Mouse (Mus musculus): Measurements from ENCODE around the gene Bbs9. TPM values are rescaled to one million over a fixed set of nuclear protein-coding genes. Genes with fewer than 3 reads are reported as not detected.

Bbs9 gene
- polyA plus RNA-seq, 1 experiment = 15.3 TPM

DNA sequence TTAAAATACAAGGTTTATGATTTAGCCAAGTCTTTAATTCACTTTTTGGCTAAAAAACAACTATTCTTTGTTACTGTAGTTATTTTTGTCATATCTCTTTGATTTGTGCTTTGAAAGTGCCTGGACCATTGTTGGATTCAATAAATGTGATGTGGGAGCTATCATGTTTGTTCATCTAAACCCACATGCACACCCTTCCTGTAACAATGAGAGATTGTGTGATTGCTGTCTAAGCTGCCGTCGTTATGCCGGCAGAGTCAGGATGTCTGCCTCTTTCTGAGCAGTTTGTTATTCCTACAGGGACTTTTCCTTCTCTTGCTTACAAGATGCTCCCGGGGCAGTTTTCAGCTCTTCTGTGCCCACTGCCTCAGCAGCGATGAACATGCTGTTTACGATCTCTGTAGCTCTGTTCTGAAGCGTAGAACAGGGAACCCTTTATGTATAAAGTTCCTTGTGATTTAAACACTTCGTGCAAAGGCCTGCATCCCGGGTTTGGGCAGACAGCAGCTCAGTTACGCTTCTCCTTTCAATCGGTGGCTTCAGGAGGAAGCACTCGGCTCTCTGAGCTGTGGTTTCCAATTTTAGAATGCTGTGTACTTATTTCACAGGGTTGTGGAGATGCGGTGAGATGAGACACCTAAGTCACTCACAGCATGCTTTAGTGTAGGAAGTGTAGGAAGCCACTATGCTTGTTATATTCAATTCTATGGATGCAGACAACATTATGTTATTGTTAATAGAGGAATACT, 165.3 kb downstream of the Bbs9 start:
- Histone ChIP-seq H3K4me1 (ENCODE audit: control insufficient read depth, insufficient read depth, low read length) (peaks cover 2% of the 10 kb centered on the region; the same call in 1 of the 2 replicates), H3K4me3 (replicated peaks; ENCODE audit: extremely low read depth, low read depth, low read length) (no peak overlapping the region)
- no peak for TF ChIP-seq CTCF (IDR thresholded peaks at IDR 0.05; ENCODE audit: insufficient read depth, low read length)
- TF ChIP-seq POLR2A (IDR thresholded peaks at IDR 0.05; ENCODE audit: borderline replicate concordance, extremely low read depth, low read depth, low read length) = no peak
- 29% methylated on average over 13 of the region's 13 CpGs for WGBS
- DNase-seq = no peak

DNA sequence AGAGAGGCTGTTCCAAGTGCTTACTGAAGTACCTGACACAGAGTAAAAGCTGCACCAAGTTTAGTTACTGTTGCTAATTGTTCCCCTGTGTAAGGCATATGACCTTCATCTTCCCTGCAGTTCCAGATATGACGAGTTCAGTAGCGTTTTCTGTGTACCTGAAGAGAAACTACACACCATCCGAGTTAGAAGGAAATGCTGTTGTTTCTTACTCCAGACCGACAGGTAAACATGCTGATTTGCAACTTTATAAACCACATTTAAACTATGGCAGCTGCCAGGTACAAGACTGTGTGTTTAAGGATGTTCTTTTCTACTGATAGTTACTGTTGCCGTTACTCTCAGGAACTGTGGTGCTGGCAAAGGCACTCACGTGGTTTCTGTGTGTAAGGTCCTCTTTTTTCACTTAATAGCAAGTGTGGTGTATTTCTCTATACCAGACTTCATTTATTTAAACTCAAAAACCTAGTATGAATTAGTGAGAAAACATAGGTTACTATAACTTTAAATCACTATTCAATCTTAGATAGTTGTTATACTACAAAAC, 170.4 kb downstream of the Bbs9 start:
- WGBS = 79% methylated on average over 6 of the region's 6 CpGs
- no peak for TF ChIP-seq CTCF (IDR thresholded peaks at IDR 0.05; ENCODE audit: insufficient read depth, low read length)
- no peak for TF ChIP-seq POLR2A (IDR thresholded peaks at IDR 0.05; ENCODE audit: borderline replicate concordance, extremely low read depth, low read depth, low read length)
- DNase-seq = no peak
- peaks cover 2% of the 10 kb centered on the region; the same call in 1 of the 2 replicates for H3K4me1 ChIP-seq (ENCODE audit: control insufficient read depth, insufficient read depth, low read length)
- no peak overlapping the region for H3K4me3 ChIP-seq (replicated peaks; ENCODE audit: extremely low read depth, low read depth, low read length)

DNA sequence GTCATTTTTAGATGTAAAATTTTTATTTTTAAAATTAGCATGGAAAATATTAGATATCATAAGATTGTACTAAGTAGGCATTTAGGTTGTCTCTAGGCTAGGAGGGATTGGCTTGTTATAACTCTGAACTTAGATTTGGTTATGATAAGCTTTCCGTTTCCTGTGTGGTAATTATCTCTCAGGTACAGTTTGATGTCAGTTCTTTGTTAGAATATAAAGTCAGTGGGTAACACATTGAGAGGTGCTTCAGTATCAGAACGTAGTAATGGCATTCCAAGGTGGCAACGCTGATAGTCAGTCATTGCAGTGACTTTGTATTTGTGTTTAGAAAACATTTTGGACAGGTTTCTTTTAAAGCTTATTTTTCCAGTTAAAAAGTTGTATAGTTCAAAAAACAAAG, 170.9 kb downstream of the Bbs9 start:
- no peak for TF ChIP-seq POLR2A (IDR thresholded peaks at IDR 0.05; ENCODE audit: borderline replicate concordance, extremely low read depth, low read depth, low read length)
- TF ChIP-seq CTCF (IDR thresholded peaks at IDR 0.05; ENCODE audit: insufficient read depth, low read length) = no peak

DNA sequence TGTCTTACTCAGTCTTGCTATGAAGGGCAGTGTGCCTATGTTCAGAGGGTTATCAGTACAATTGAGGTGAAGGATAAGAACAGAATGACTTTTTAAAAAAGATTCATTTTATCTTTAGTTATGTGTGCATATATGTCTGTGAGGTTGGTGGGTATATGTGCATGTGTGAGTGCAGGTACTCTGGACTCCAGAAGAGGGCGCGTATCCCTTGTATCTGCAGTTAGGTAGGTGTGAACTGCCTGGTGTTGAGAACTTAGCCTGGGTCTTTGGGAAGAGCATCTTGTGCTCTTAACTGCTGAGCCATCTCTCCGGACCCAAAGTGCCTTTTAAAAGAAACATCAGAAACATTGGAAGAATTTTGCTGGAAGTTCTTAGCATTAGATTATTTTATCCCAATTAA, 172.6 kb downstream of the Bbs9 start:
- Histone ChIP-seq H3K4me1 (ENCODE audit: control insufficient read depth, insufficient read depth, low read length) (no peaks in the 10 kb centered on the region), H3K4me3 (replicated peaks; ENCODE audit: extremely low read depth, low read depth, low read length) (no peak overlapping the region)
- TF ChIP-seq POLR2A (IDR thresholded peaks at IDR 0.05; ENCODE audit: borderline replicate concordance, extremely low read depth, low read depth, low read length) (no peak), CTCF (IDR thresholded peaks at IDR 0.05; ENCODE audit: insufficient read depth, low read length) (no peak)
- WGBS = 97% methylated on average over 3 of the region's 3 CpGs
- no peak for DNase-seq

More for the DNA sequence above, 170.9 kb downstream of the Bbs9 start:
- no peak for DNase-seq
- WGBS = 84% methylated on average over 3 of the region's 3 CpGs
- Histone ChIP-seq H3K4me1 (ENCODE audit: control insufficient read depth, insufficient read depth, low read length) (no peaks in the 10 kb centered on the region; the same call in 1 of the 2 replicates), H3K4me3 (replicated peaks; ENCODE audit: extremely low read depth, low read depth, low read length) (no peak overlapping the region)

DNA sequence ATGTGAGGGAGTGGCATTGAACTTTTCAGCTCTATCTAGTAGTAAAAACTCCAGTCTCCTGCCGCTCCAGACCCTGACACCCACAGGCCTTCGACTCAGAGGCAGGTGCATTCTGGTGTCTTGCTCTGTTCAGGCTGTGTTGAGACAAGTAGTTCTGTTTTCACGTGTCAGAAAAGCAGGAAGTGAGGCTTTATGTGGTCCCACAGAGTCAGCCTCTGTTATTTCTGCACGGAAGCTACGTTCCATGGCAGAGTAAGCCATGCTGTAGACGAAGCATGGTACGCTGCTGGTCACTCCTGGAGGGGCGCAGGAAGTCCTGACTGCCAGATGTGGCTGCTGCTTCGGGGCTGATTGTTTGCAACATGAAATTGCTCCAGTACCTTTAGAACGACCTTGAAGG, 174.1 kb downstream of the Bbs9 start:
- DNase-seq = no peak
- H3K4me1 ChIP-seq (ENCODE audit: control insufficient read depth, insufficient read depth, low read length) = no peaks in the 10 kb centered on the region
- no peak overlapping the region for H3K4me3 ChIP-seq (replicated peaks; ENCODE audit: extremely low read depth, low read depth, low read length)
- 71% methylated on average over 10 of the region's 10 CpGs for WGBS
- TF ChIP-seq CTCF (IDR thresholded peaks at IDR 0.05; ENCODE audit: insufficient read depth, low read length) (no peak), POLR2A (IDR thresholded peaks at IDR 0.05; ENCODE audit: borderline replicate concordance, extremely low read depth, low read depth, low read length) (no peak)

DNA sequence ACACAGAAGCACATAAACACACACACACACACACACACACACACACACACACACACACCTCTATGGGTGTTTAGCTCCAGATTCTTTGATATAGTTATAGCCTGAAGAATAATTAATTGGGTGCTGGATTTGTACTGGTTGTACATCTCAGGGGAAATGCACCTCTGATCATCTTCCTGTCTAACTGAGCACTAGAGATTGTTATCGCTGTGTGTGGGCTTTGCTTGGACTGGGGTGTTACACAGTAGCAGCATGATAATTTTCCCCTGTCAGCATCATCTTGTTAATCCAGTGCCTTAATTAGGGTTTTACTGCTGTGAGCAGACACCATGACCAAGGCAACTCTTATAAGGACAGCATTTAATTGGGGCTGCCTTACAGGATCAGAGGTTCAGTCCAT, 175.3 kb downstream of the Bbs9 start:
- no peak overlapping the region for H3K4me3 ChIP-seq (replicated peaks; ENCODE audit: extremely low read depth, low read depth, low read length)
- no peak for DNase-seq
- 86% methylated on average over 1 of the region's 1 CpGs for WGBS
- no peak for TF ChIP-seq CTCF (IDR thresholded peaks at IDR 0.05; ENCODE audit: insufficient read depth, low read length)
- TF ChIP-seq POLR2A (IDR thresholded peaks at IDR 0.05; ENCODE audit: borderline replicate concordance, extremely low read depth, low read depth, low read length) = no peak
- no peaks in the 10 kb centered on the region for H3K4me1 ChIP-seq (ENCODE audit: control insufficient read depth, insufficient read depth, low read length)

DNA sequence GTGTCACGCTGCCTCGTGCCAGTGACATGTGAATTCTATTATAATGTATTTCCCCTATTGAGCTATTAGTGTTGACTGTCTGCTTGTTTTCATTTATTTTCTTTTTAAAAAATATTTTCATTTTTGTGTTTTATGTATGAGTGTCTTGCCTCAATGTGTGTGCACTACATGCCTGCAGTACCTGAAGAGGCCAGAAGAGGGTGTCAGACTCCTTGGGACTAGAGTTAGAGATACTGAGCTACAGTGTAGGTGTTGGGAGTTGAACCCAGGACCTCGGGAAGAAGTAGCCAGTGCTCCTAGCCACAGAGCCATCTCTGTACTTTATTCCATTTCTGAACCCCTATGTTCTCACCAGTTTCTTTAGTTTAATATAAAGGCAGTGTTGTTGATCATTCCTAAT, 176.1 kb downstream of the Bbs9 start:
- Histone ChIP-seq H3K4me3 (replicated peaks; ENCODE audit: extremely low read depth, low read depth, low read length) (no peak overlapping the region), H3K4me1 (ENCODE audit: control insufficient read depth, insufficient read depth, low read length) (no peaks in the 10 kb centered on the region)
- DNase-seq = no peak
- TF ChIP-seq CTCF (IDR thresholded peaks at IDR 0.05; ENCODE audit: insufficient read depth, low read length) (no peak), POLR2A (IDR thresholded peaks at IDR 0.05; ENCODE audit: borderline replicate concordance, extremely low read depth, low read depth, low read length) (no peak)
- WGBS = 95% methylated on average over 3 of the region's 3 CpGs

DNA sequence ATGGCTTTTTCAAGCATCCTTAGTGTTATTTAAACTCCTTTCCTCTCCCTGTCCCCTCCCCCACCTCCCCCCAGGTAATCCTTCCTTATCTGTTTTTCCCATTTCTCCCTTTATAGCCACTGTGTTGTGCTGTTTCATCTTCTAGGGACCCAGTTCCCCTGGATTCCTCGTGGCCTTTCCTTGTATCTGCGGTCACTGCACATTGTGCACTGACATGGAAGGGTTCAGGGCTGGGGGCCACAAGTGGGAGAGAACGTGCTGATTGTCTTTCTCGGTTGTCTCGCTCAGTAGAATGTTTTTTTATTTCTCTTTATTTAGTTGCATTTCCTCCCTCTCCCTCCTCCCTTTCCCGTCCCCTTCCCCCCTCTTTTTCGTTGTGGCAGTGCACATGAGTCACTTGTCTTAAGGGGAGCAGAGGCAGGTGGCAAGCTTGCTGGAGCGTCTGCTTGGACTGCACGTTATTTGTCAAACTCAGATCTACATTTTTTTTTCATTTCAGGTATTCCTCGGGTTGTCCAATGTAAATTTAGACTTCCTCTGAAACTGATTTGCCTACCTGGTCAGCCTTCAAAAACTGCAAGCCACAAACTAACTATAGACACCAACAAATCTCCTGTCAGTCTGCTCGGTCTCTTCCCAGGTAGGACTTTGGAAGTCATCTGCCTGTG, 179.3 kb downstream of the Bbs9 start:
- no peak for TF ChIP-seq POLR2A (IDR thresholded peaks at IDR 0.05; ENCODE audit: borderline replicate concordance, extremely low read depth, low read depth, low read length)
- Histone ChIP-seq H3K4me3 (replicated peaks; ENCODE audit: extremely low read depth, low read depth, low read length) (no peak overlapping the region), H3K4me1 (ENCODE audit: control insufficient read depth, insufficient read depth, low read length) (no peaks in the 10 kb centered on the region)
- 69% methylated on average over 11 of the region's 11 CpGs for WGBS
- DNase-seq = no peak

DNA sequence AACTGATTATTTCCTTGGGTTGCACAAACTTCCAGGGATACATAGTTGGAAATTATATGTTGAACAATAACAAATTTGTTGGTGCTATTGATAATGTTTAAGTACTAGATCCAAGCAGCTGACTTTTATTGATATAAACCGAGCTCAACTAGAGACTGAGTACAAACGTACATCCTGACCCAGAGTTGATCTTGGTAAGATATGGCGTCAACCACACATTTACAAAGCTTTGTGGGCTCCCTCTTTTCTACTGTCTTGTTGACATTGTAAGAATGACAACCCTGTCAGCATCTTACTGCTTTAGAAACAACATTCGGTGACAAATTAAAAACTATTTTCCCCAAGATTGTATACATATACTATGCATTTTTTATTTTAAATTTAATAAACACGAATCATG, 181.7 kb downstream of the Bbs9 start:
- TF ChIP-seq POLR2A (IDR thresholded peaks at IDR 0.05; ENCODE audit: borderline replicate concordance, extremely low read depth, low read depth, low read length) (no peak), CTCF (IDR thresholded peaks at IDR 0.05; ENCODE audit: insufficient read depth, low read length) (no peak)
- no peak overlapping the region for H3K4me3 ChIP-seq (replicated peaks; ENCODE audit: extremely low read depth, low read depth, low read length)
- DNase-seq = no peak
- WGBS = 75% methylated on average over 5 of the region's 5 CpGs
- no peaks in the 10 kb centered on the region for H3K4me1 ChIP-seq (ENCODE audit: control insufficient read depth, insufficient read depth, low read length)

DNA sequence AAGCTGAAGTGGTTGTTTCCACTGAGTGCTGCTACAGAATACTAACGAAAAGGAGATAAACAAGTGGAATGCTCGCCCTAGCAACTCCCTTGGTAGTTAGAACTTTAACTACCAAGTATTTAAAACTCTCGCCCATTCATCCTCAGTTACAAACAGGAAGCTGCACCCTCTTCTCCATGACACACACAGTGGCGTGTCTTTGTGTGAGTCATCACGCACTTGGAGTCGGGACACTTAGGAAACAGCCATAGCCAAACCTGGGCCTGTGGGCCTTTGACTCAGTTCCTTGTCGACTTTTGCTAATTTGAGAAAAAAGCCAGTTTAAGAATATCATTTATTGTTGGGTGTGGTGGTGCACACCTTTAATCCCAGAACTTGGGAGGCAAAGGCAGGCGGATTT, 189.6 kb downstream of the Bbs9 start:
- H3K4me1 ChIP-seq (ENCODE audit: control insufficient read depth, insufficient read depth, low read length) = no peaks in the 10 kb centered on the region
- H3K4me3 ChIP-seq (replicated peaks; ENCODE audit: extremely low read depth, low read depth, low read length) = no peak overlapping the region
- no peak for TF ChIP-seq POLR2A (IDR thresholded peaks at IDR 0.05; ENCODE audit: borderline replicate concordance, extremely low read depth, low read depth, low read length)
- no peak for TF ChIP-seq CTCF (IDR thresholded peaks at IDR 0.05; ENCODE audit: insufficient read depth, low read length)
- no peak for DNase-seq
- 74% methylated on average over 8 of the region's 8 CpGs for WGBS
